Mouse (Mus musculus): ENCODE data around the gene Parp6. TPM values are rescaled to one million over a fixed set of nuclear protein-coding genes. Genes with fewer than 3 reads are reported as not detected.

Gene Parp6
- polyA plus RNA-seq, 1 experiment, result 62.9 TPM

GRCm38 (mm10) chr9:59666813-59667212 lies 49.7 kb downstream of the Parp6 start:
- H3K27me3 ChIP-seq (ENCODE audit: control insufficient read depth, insufficient read depth, low read length), result no peaks in the 10 kb centered on the region
- WGBS, result 97% methylated on average over 1 of the region's 1 CpGs
- no peak overlapping the region for H3K27ac ChIP-seq (ENCODE audit: control insufficient read depth, insufficient read depth, low read length)
- H3K4me1 ChIP-seq (replicated peaks; ENCODE audit: control insufficient read depth, insufficient read depth, low read length), result no peaks in the 10 kb centered on the region
- H3K4me3 ChIP-seq (ENCODE audit: control insufficient read depth, insufficient read depth, low read length), result no peak overlapping the region
- no peak for DNase-seq
- no peak for TF ChIP-seq CTCF (IDR thresholded peaks at IDR 0.05; ENCODE audit: borderline replicate concordance, control insufficient read depth, extremely low read depth, insufficient read depth, low read length, poor library complexity)
- no peak for TF ChIP-seq POLR2A (IDR thresholded peaks at IDR 0.05; ENCODE audit: control insufficient read depth, extremely low read depth, insufficient read depth, low read length, poor library complexity)
- H3K36me3 ChIP-seq (ENCODE audit: control insufficient read depth, insufficient read depth, low read length), result peaks cover 66% of the 10 kb centered on the region

GRCm38 (mm10) chr9:59667250-59667649 lies 50.2 kb downstream of the Parp6 start:
- 83% methylated on average over 4 of the region's 4 CpGs for WGBS
- H3K4me3 ChIP-seq (ENCODE audit: control insufficient read depth, insufficient read depth, low read length), result no peak overlapping the region
- no peak overlapping the region for H3K27ac ChIP-seq (ENCODE audit: control insufficient read depth, insufficient read depth, low read length)
- TF ChIP-seq POLR2A (IDR thresholded peaks at IDR 0.05; ENCODE audit: control insufficient read depth, extremely low read depth, insufficient read depth, low read length, poor library complexity) (no peak), CTCF (IDR thresholded peaks at IDR 0.05; ENCODE audit: borderline replicate concordance, control insufficient read depth, extremely low read depth, insufficient read depth, low read length, poor library complexity) (no peak)
- no peak for DNase-seq
- no peaks in the 10 kb centered on the region for H3K4me1 ChIP-seq (replicated peaks; ENCODE audit: control insufficient read depth, insufficient read depth, low read length)
- peaks cover 70% of the 10 kb centered on the region for H3K36me3 ChIP-seq (ENCODE audit: control insufficient read depth, insufficient read depth, low read length)
- H3K27me3 ChIP-seq (ENCODE audit: control insufficient read depth, insufficient read depth, low read length), result no peaks in the 10 kb centered on the region

- Histone ChIP-seq H3K36me3 (ENCODE audit: control insufficient read depth, insufficient read depth, low read length) (peaks cover 77% of the 10 kb centered on the region), H3K4me1 (replicated peaks; ENCODE audit: control insufficient read depth, insufficient read depth, low read length) (no peaks in the 10 kb centered on the region), H3K27ac (ENCODE audit: control insufficient read depth, insufficient read depth, low read length) (no peak overlapping the region), H3K27me3 (ENCODE audit: control insufficient read depth, insufficient read depth, low read length) (no peaks in the 10 kb centered on the region), H3K4me3 (ENCODE audit: control insufficient read depth, insufficient read depth, low read length) (no peak overlapping the region)
- WGBS, result 81% methylated on average over 6 of the region's 6 CpGs
- DNase-seq, result no peak
- no peak for TF ChIP-seq CTCF (IDR thresholded peaks at IDR 0.05; ENCODE audit: borderline replicate concordance, control insufficient read depth, extremely low read depth, insufficient read depth, low read length, poor library complexity)
- no peak for TF ChIP-seq POLR2A (IDR thresholded peaks at IDR 0.05; ENCODE audit: control insufficient read depth, extremely low read depth, insufficient read depth, low read length, poor library complexity)
Measured at GRCm38 (mm10) chr9:59667904-59668303, 50.8 kb downstream of the Parp6 start.

DNA sequence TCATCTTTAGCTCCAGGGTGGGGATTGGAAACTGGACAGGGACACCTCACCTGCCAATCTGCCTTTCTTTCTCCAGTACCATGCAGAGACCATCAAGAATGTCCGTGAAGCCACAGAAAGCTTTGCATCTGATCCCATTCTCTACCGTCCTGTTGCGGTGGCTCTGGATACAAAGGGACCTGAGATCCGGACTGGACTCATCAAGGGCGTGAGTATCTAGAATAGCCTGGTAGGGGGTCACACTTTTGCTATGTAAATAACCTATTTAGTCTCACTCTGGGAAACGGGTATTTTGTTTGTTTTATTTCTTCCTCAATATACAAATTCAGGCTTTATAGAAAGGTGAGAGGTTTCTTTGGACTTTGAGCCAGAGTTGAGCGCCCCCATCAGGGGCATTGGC lies 51.4 kb downstream of the Parp6 start:
- H3K4me3 ChIP-seq (ENCODE audit: control insufficient read depth, insufficient read depth, low read length), result no peak overlapping the region
- no peaks in the 10 kb centered on the region for H3K4me1 ChIP-seq (replicated peaks; ENCODE audit: control insufficient read depth, insufficient read depth, low read length)
- TF ChIP-seq CTCF (IDR thresholded peaks at IDR 0.05; ENCODE audit: borderline replicate concordance, control insufficient read depth, extremely low read depth, insufficient read depth, low read length, poor library complexity) (no peak), POLR2A (IDR thresholded peaks at IDR 0.05; ENCODE audit: control insufficient read depth, extremely low read depth, insufficient read depth, low read length, poor library complexity) (no peak)
- H3K27me3 ChIP-seq (ENCODE audit: control insufficient read depth, insufficient read depth, low read length), result no peaks in the 10 kb centered on the region
- no peak for DNase-seq
- 97% methylated on average over 7 of the region's 7 CpGs for WGBS
- H3K27ac ChIP-seq (ENCODE audit: control insufficient read depth, insufficient read depth, low read length), result no peak overlapping the region
- H3K36me3 ChIP-seq (ENCODE audit: control insufficient read depth, insufficient read depth, low read length), result peaks cover 82% of the 10 kb centered on the region

DNA sequence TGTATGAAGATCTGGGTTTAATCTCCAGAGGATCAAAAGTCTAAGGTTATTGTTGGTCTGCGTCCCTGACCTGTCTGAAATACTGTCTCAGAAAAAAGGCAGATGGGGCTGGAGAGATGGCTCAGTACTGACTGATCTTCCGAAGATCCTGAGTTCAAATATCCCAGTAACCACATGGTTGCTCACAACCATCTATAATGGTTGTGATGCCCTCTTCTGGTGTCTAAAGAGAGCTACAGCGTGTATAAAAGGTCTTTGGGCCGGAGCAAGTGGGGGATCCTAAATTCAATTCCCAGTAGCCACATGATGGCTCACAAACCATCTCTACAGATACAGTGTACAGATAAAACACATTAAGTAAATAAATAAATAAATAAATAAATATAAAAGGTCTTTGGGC lies 52.1 kb downstream of the Parp6 start:
- Histone ChIP-seq H3K27ac (ENCODE audit: control insufficient read depth, insufficient read depth, low read length) (no peak overlapping the region), H3K4me3 (ENCODE audit: control insufficient read depth, insufficient read depth, low read length) (no peak overlapping the region), H3K27me3 (ENCODE audit: control insufficient read depth, insufficient read depth, low read length) (no peaks in the 10 kb centered on the region), H3K4me1 (replicated peaks; ENCODE audit: control insufficient read depth, insufficient read depth, low read length) (no peaks in the 10 kb centered on the region), H3K36me3 (ENCODE audit: control insufficient read depth, insufficient read depth, low read length) (peaks cover 84% of the 10 kb centered on the region)
- no peak for DNase-seq
- no peak for TF ChIP-seq POLR2A (IDR thresholded peaks at IDR 0.05; ENCODE audit: control insufficient read depth, extremely low read depth, insufficient read depth, low read length, poor library complexity)
- no peak for TF ChIP-seq CTCF (IDR thresholded peaks at IDR 0.05; ENCODE audit: borderline replicate concordance, control insufficient read depth, extremely low read depth, insufficient read depth, low read length, poor library complexity)
- 90% methylated on average over 4 of the region's 4 CpGs for WGBS

DNA sequence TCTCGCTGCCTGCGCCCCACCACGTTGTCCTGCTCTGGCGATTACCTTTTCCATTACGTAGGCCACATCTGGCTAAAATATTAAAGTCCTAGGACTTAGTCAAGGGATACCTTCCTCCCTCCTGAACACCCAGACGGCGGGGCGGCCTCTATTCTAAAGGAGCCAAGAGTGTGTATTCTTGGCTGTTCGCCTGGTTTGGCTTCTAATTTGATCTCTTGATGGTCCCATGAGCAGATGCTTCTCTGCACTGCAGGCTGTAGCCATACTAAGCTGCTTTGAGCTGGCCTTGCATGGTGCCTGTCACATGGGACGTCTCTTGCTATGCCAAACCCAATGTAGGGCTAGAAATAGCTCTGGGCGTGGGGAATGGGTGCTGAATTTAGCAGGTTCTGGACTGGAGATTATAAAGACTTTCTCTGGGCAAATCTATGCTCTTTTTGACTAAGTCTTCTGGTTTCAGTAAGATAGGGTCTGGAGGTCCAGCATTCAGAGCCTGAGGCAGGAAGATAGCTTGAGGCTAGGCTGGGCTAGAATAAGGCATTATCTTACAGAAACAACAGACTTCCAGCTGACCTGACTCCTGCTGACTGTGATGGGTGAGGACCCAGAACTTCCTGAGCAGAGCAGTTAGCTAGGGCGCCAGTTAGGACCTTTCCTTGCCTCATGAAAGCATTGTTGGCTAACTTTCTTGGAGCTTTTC lies 55.3 kb downstream of the Parp6 start:
- Histone ChIP-seq H3K4me3 (ENCODE audit: control insufficient read depth, insufficient read depth, low read length) (no peak overlapping the region), H3K27me3 (ENCODE audit: control insufficient read depth, insufficient read depth, low read length) (no peaks in the 10 kb centered on the region), H3K4me1 (replicated peaks; ENCODE audit: control insufficient read depth, insufficient read depth, low read length) (no peaks in the 10 kb centered on the region), H3K27ac (ENCODE audit: control insufficient read depth, insufficient read depth, low read length) (no peak overlapping the region), H3K36me3 (ENCODE audit: control insufficient read depth, insufficient read depth, low read length) (peaks cover 92% of the 10 kb centered on the region)
- DNase-seq, result no peak
- TF ChIP-seq POLR2A (IDR thresholded peaks at IDR 0.05; ENCODE audit: control insufficient read depth, extremely low read depth, insufficient read depth, low read length, poor library complexity), result no peak
- no peak for TF ChIP-seq CTCF (IDR thresholded peaks at IDR 0.05; ENCODE audit: borderline replicate concordance, control insufficient read depth, extremely low read depth, insufficient read depth, low read length, poor library complexity)
- 97% methylated on average over 12 of the region's 12 CpGs for WGBS

GRCm38 (mm10) chr9:59673427-59673826 lies 56.3 kb downstream of the Parp6 start:
- H3K36me3 ChIP-seq (ENCODE audit: control insufficient read depth, insufficient read depth, low read length), result peaks cover 91% of the 10 kb centered on the region
- no peaks in the 10 kb centered on the region for H3K4me1 ChIP-seq (replicated peaks; ENCODE audit: control insufficient read depth, insufficient read depth, low read length)
- H3K27me3 ChIP-seq (ENCODE audit: control insufficient read depth, insufficient read depth, low read length), result no peaks in the 10 kb centered on the region
- TF ChIP-seq CTCF (IDR thresholded peaks at IDR 0.05; ENCODE audit: borderline replicate concordance, control insufficient read depth, extremely low read depth, insufficient read depth, low read length, poor library complexity) (no peak), POLR2A (IDR thresholded peaks at IDR 0.05; ENCODE audit: control insufficient read depth, extremely low read depth, insufficient read depth, low read length, poor library complexity) (no peak)
- no peak overlapping the region for H3K4me3 ChIP-seq (ENCODE audit: control insufficient read depth, insufficient read depth, low read length)
- no peak overlapping the region for H3K27ac ChIP-seq (ENCODE audit: control insufficient read depth, insufficient read depth, low read length)
- WGBS, result 76% methylated on average over 2 of the region's 2 CpGs
- no peak for DNase-seq

Measured in thymus, adult 2 months (tissue).